Mouse (Mus musculus) limb, embryonic 13.5 days (tissue): ENCODE measurements around the gene Ndufs3. TPM values are rescaled to one million over a fixed set of nuclear protein-coding genes. Genes with fewer than 3 reads are reported as not detected.

Experiments used
- ATAC-seq: fragments of 200-750 bp; cut with Nextera tagmentation; 2 replicates; pipeline ENCODE4 v1.8.0; 2017; ENCODE audit warnings: low read depth, moderate number of reproducible peaks, moderate TSS enrichment; ENCODE audit not compliant: low FRiP score
- H3K27ac ChIP-seq: fragments of 300-500 bp; sonication (generic); 2 replicates; pipeline ENCODE4 v1.5.1; 2015; ENCODE audit warnings: inconsistent platforms, mild to moderate bottlenecking, moderate library complexity
- H3K27me3 ChIP-seq: fragments of 300-500 bp; sonication (generic); 2 replicates; pipeline ENCODE4 v1.6.1; 2015; ENCODE audit warnings: mild to moderate bottlenecking, inconsistent platforms
- H3K36me3 ChIP-seq: fragments of 300-500 bp; sonication (generic); 2 replicates; pipeline ENCODE4 v1.6.1; 2015; ENCODE audit warnings: inconsistent platforms, mild to moderate bottlenecking, moderate library complexity
- H3K4me1 ChIP-seq: fragments of 300-500 bp; sonication (generic); 2 replicates; pipeline ENCODE4 v1.6.1; 2015; ENCODE audit warnings: inconsistent platforms
- H3K4me2 ChIP-seq: fragments of 300-500 bp; sonication (generic); replicated peaks from 2 replicates; pipeline ENCODE4 v1.6.1; 2015; ENCODE audit warnings: inconsistent platforms, mild to moderate bottlenecking, moderate library complexity
- H3K4me3 ChIP-seq: fragments of 300-500 bp; sonication (generic); 2 replicates; pipeline ENCODE4 v1.5.1; 2015; ENCODE audit warnings: moderate library complexity, mild to moderate bottlenecking, inconsistent platforms
- H3K9ac ChIP-seq: fragments of 300-500 bp; sonication (generic); 2 replicates; pipeline ENCODE4 v1.6.1; 2015; ENCODE audit warnings: mild to moderate bottlenecking, inconsistent platforms
- H3K9me3 ChIP-seq: fragments of 300-500 bp; sonication (generic); 2 replicates; pipeline ENCODE4 v1.6.1; 2016; ENCODE audit warnings: inconsistent platforms
- WGBS: fragments of 180-500 bp; shearing (Covaris S2); methylation state at CpG from one replicate; pipeline ENCODE4 v1.1.7; 2015; 5-methylcytosine and 5-hydroxymethylcytosine counted together
- polyA plus RNA-seq: library from polyadenylated mRNA; unstranded; fragments of >200 nt; fragmentation: Nextera tagmentation; extraction: Ambion mirVana; gene quantifications from 2 replicates; pipeline ENCODE4 v1.2.1, GENCODE M21; 2015

Gene Ndufs3
- polyA plus RNA-seq, 1 experiment from 2014 or later, result 215 TPM

DNA sequence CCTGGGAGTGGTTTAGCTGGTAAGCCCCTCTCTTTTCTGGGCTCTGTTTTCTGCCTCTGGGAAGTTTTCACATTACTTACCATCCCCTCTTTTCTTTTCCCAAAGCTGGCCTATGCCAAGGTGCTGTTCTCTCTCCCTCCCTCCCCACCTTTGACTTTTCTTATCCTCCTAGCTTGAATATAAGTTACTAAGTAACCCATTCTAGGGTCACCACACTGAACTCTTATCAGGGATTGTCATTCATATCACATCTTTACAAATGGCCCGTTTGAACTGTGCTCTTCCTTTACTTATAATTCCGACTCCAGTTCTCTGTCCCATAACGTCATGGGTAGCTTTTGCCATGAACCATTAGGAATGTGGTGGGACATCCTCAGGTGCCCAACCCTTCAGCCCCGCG is 59.4 kb downstream of the Ndufs3 start:
- Histone ChIP-seq H3K9me3 (no peaks in the 10 kb centered on the region), H3K4me1 (peaks cover 17% of the 10 kb centered on the region), H3K9ac (no peak overlapping the region), H3K36me3 (peaks cover 2% of the 10 kb centered on the region), H3K27ac (no peak overlapping the region), H3K4me2 (no peak overlapping the region), H3K4me3 (no peak overlapping the region), H3K27me3 (no peaks in the 10 kb centered on the region)
- 81% methylated on average over 5 of the region's 5 CpGs for WGBS
- no peak for ATAC-seq

Other genes starting within 250 kb of the Ndufs3 start
- gene Nup160, start 227.6 kb downstream of the Ndufs3 start, polyA plus RNA-seq, result 40.3 and 44.8 TPM in 2 replicates
- 115 and 122 TPM in 2 replicates for gene Fnbp4, start 159.5 kb downstream of the Ndufs3 start, polyA plus RNA-seq
- 1.2 and 1.4 TPM in 2 replicates for gene Agbl2, start 122.1 kb downstream of the Ndufs3 start, polyA plus RNA-seq
- gene Mtch2, start 57.7 kb downstream of the Ndufs3 start, polyA plus RNA-seq, result 200 and 206 TPM in 2 replicates
- 26.8 and 27.0 TPM in 2 replicates for gene C1qtnf4, start 19.0 kb downstream of the Ndufs3 start, polyA plus RNA-seq
- 46.0 and 49.2 TPM in 2 replicates for gene Kbtbd4, start 87 bp downstream of the Ndufs3 start, polyA plus RNA-seq
- 80.3 and 89.7 TPM in 2 replicates for gene Celf1, start 35.6 kb upstream of the Ndufs3 start, polyA plus RNA-seq
- 18.3 and 19.2 TPM in 2 replicates for gene Rapsn, start 130.8 kb upstream of the Ndufs3 start, polyA plus RNA-seq
- 316 and 328 TPM in 2 replicates for gene Psmc3, start 149.2 kb upstream of the Ndufs3 start, polyA plus RNA-seq
- gene Slc39a13, start 165.6 kb upstream of the Ndufs3 start, polyA plus RNA-seq, result 59.9 and 67.5 TPM in 2 replicates
- gene Spi1, start 177.6 kb upstream of the Ndufs3 start, polyA plus RNA-seq, result 4.6 and 6.0 TPM in 2 replicates
- gene Mybpc3, start 213.3 kb upstream of the Ndufs3 start, polyA plus RNA-seq, result not detected in 2 replicates